Mouse (Mus musculus) hindlimb bud, embryonic 11.5 days (tissue): ENCODE data around the gene Pnpla3.
A peak's percentile ranks its signal among the peaks of the same experiment; 100 is the strongest.
"Not testable (repeated sequence)": the region's sequence is repeated elsewhere in the genome, so short reads cannot be mapped to it uniquely, and the experiment has no call there.

ENCODE experiments used
- DNase-seq: peaks from one replicate; pipeline ENCODE4 v3.0.0-alpha.2; 2012; ENCODE audit warnings: low read depth, low spot score; ENCODE audit errors: extremely low spot score

The Pnpla3 gene

DNA sequence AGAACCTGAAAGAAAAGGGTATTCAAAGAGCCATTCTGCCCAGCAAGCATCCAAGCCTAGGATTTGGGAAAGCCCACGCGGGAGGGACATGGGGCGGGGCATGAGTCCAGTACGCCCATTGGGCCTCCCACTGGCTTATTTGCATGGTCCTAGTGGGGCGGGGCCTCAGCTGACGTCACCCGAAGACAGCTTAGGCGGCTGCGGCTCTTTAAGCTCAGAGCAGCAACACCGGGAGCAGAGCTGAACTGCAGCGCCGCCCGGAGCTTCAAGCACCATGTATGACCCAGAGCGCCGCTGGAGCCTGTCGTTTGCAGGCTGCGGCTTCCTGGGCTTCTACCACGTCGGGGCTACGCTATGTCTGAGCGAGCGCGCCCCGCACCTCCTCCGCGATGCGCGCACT, at the start of gene Pnpla3:
Gene Pnpla3, plus strand, starts transcription at position 238 of the 400 bp plus-strand sequence.
- DNase-seq: peak; percentile 74

- DNase-seq: no peak
Measured at GRCm38 (mm10) chr15:84120612-84121011, 47.0 kb upstream of the Pnpla3 start.

GRCm38 (mm10) chr15:84121036-84121435, 46.6 kb upstream of the Pnpla3 start:
- no peak for DNase-seq

GRCm38 (mm10) chr15:84123075-84123474, 44.6 kb upstream of the Pnpla3 start, which contains the start of gene Pnpla5:
Gene Pnpla5 (minus strand): TSS chr15:84123175.
- no peak for DNase-seq

- no peak for DNase-seq
Measured at GRCm38 (mm10) chr15:84124086-84124485, 43.6 kb upstream of the Pnpla3 start.

DNA sequence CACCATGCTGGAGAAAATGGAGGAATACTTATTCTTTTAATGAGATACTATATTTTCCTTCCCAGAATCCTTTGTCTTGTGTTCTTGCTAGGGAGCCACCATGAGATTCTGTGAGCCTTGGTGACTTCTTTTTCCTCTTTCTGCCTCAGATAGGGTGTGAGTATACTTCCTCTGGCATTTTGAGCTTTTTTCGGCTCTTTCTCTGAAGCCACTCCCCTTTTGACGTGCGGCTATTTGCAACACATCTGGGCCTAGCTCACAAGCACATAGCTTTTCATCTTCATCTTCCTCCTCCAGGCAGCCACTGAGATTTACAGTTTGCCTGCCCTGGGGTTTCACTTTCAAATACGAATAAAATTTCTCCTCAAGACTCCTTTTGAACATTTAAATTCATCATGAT, 41.2 kb upstream of the Pnpla3 start:
- DNase-seq: no peak

- no peak for DNase-seq
Measured at GRCm38 (mm10) chr15:84126871-84127270, 40.8 kb upstream of the Pnpla3 start.

- DNase-seq: no peak
Measured at GRCm38 (mm10) chr15:84131096-84131786, 36.4 kb upstream of the Pnpla3 start.

DNA sequence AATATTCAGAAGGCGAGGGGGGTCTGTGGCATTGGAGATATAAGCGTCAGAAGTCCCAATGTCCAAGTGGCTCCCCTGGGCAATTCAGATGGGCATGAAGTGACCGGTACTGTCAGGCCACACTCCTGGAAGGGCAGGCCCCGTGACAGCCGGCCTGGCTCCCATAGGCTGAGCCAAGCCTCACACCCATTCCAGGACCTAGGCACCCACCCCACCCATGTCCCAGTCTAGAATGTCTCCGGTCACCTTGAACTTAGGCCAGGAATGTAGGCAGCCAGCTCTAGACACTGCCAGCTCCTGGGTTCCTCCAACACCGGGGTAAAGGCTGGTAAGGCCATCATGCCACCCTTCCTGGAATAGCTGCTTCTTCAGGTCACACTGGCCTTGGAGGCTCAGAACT, 35.7 kb upstream of the Pnpla3 start:
- no peak for DNase-seq

DNA sequence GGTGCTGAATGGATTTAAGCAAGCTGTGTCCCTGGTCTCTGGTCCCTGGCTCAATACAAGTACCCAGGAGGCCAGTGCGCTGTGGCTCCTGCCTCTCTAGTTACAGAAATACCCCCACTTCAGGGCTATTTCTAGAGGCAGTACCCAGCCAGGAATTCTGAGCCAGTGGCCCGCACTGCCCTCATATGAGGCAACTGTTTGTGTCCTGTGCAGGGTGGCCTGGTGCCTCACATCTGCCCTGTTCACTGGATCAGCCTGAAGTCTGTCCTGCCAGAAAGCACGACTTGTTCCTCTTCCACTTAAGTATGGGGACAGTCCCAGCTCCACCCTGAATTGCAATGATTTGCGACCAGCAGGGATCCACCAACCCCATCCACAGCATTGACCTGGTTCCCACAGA, 34.2 kb upstream of the Pnpla3 start:
- DNase-seq: no peak

DNA sequence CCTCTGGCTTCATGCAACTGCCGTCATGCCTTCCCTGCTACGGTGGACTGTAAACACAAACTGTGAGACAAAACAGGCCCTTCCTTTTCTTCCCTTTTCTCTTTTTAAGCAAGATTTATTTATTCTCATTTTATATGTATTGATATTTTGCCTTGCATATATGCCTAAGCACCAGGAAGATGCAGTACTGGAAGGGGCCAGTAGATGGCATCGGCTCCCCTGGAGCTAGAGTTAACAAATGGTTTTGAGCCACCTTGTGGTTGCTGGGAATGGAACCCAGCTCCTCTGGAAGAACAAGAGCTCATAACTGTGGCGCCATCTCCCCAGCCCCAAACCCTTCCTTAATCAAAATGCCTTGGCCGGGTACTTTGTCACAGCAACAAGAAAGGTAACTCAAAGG, 32.2 kb upstream of the Pnpla3 start:
- DNase-seq: peak; percentile 24

DNA sequence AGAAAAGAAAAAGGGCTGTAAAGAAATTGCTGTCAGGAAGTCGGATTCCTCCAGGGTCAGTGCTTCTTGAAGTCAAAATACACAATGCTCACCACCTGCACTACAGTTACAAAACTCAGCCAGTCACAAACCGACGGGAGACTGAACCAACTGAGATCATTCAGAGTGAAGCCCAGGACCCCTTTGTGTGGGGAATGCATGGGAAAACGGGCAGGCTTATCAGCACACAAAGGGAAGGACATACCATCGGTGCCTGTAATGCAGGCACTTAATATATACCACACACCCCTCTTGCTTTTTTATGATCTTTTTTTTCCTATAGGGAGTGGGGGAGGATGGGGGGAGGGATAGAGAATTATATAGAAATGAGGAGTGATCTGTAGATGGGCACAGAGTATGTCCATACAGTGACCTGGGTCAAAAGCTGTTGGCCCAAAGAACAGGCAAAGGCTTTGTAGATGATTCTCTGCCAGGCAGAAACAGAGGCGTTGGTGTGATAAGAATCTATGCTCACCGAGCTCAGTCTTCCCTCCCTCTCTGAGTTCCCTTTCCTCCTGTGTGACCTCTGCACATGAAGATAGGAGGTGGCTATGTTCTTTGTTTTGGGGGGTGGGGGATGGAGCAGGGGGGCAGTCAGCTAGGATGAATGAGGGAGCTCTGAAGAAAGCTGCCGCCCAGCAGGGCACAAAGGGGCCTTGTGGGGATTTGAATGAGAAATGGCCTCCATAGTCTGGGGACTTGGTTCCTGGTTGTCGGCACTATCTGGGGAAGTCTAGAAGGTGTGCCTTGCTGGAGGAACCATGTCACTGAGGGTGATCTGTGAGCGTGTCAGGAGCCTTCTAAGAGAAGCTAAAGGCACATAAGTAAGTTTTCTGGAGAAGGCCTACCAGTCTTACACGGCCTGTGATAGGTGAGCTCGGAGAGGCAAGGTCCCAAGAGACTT, 30.9 kb upstream of the Pnpla3 start:
- DNase-seq: no peak

DNA sequence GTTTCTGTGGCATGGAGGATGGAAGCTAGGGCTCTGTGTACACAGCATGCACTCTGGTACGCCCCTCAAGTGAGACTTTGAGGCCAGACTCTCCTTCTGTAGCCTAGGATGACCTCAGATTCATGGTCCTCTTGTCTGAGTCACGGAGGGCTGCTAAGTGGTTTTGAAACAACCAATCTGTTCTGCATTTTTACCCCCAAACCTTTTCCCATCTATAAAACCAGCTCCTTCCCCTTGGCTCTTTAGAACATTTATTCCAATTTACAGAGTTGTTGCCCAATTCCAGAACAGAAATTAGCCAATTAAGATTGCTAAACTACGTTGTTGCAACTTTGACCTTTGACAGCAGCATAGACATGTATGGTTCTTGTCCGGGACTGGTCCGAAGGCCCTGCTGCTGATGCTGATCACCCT, 28.0 kb upstream of the Pnpla3 start:
- no peak for DNase-seq

DNA sequence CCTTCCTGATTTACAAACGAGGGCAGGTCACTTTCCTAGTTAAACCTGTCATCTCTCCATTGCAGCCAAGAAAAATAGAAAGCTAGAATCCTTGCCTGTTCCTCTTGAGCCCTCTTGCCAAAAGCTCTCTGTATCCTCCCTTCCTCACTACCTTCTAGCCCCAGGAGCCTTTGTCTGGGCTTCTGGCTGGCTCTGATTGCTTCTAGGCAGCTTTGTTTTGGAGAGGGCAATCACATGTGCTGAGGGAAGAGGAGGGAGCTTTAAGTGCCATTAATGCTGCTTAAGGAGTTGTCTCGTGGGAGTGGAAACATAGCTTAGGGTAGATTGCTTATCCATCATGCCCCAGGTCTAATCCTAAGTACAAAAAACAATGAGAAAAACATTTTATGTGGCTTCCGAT, 27.5 kb upstream of the Pnpla3 start:
- no peak for DNase-seq

DNA sequence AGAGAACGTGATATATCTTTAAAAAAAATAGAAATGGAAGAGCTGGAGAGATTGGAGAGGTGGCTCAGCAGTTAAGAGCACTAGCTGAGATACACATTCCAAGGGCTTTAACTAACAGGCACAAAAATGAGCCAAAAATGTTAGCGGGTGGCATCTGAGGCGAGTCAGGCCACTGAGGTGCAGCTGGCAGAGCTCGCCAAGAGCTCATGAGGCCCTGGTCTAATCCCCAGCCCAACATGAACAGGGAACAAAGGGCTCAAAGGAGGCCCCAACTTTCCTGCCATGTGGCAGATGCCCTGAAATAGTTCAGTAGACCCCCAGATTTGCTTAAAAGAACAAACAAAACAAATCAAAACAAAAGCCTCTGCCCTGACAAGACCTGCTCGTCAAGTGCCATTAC, 26.7 kb upstream of the Pnpla3 start:
- no peak for DNase-seq

DNA sequence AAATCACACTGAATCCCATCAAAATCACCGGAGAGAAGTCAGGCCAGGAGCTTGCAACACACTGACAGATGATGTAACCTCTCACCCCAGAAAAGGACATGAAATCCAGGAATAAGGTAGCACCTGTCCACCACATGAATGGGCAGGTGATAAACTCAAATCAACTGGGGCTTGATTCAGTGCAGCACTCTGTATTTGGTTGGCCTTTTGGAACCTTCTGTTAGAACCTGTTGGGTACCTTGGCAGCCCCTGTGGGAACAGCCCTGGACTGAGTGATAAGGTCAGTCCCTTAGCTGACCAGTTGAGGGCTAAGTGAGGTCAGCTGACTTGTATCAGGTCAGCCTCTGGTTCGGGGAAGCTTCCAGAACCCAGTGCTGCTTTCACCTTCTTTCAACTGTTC, 11.5 kb upstream of the Pnpla3 start:
- no peak for DNase-seq

DNA sequence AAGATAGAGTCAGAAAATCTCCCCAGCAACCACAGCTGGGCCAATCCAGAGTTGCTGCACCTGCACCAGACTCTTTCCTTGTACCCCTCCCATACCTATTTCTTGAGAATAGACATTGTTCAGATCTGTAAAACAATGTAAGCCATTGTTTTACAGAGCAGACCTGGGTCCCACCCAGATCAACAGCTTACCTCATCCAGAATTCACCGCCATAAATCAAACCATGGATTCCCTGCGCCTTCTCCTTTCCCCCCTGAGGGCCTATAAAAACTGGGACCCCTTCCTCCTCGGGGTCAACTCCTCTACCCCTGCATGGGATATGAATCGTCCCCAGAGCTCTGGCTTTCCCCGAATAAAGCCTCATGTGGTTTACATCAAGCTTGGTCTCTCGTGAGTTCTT, 10.1 kb upstream of the Pnpla3 start:
- DNase-seq: not testable (repeated sequence)

DNA sequence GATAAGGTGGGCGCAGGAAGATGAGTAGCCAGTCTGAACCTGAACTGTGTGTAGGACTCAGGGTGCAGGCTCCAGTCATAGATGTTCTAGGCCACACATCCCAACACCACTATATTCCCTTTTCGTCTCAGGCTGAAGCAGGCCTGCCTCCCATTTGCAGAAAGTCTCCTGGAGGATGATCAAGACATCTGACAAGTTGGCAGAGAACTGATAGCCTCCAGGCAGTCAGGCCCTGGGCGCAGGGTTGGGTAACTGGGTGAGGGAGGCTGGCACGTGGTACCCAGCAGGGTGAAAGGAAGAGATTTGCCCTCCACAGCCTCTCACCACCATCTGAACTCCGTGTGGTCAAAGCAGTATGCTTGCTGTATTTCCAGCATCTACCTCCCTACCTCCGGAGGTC, 5.8 kb upstream of the Pnpla3 start:
- no peak for DNase-seq

- no peak for DNase-seq
Measured at GRCm38 (mm10) chr15:84166818-84167217, 819 bp upstream of the Pnpla3 start.

GRCm38 (mm10) chr15:84168170-84169161, 829 bp downstream of the Pnpla3 start:
- no peak for DNase-seq

DNA sequence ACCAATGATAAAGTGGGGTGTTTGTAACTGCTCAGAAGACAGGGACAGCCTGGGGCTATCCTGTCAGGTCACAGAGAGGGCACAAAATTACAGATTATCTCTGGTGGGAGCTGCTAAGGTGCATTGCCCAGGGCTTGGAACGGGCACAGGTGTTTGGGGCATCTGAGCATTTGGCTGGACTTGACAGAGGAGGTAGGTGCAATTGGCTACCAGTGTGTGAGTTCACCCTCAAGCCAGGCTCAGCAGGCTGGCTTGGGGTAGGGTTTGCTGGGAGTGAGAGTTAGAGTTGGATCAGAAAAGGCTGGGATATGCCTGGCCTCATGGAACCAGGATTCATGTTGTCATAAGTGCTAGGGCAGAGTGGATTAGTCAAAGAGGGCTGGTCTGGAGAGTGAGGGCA, 1.9 kb downstream of the Pnpla3 start:
- no peak for DNase-seq
